Mouse (Mus musculus): ENCODE data around the gene Rxylt1. TPM values are rescaled to one million over a fixed set of nuclear protein-coding genes. Genes with fewer than 3 reads are reported as not detected.

Rxylt1 gene
- total RNA-seq (2021), result 10 to 100 TPM; 46.5 to 51.1 TPM
- long read RNA-seq, full-length matches to known transcripts, result 55 of 87 reads
- long read RNA-seq, partial matches to known transcripts, result 1 of 87 reads
- long read RNA-seq, other reads (novel, unspliced or antisense), result 31 of 87 reads

DNA sequence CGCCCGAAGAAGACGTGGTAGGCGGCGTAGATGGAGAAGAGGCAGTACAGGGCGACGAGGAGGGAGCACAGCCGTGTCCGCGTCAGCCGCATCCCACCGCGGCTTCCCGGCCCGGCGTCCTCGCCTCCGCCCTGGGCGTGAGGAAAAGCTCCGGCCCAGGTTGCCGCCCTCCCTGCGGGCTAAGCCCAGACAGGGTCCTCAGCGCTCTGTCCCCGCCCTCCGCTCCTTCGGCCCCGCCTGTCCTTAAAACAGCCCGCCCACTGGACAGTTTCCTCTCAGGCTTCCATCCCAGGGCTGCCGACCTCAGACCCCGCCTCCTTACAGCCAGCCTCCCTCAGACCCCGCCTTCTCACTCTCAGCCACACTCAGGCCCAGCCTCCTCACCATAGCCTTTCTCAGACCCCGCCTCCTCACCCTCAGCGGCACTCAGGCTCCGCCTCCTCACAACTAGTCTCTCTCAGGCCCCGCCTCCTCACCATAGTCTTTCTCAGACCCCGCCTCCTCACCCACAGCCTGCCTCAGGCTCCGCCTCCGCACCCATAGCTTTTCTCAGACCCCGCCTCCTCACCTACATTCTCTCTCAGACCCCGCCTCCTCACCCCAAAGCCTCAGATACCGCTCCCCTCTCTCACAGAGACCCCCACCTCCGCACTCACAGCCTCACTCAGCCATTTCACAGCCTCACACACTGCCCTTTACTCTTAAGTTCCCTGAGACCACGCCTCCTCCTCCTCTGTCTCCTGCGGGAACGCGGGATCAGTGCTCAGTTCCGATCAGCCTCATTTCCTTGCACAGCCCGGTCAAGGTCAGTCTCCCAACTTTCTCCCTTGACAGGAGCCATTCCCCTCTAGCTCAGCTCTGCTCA lies at the start of gene Rxylt1:
TSS of gene Rxylt1 (minus strand) at position 392 of the 865 bp plus-strand sequence.
- peak; percentile 88 to 92 for DNase-seq (ENCODE audit: low spot score in 2 of 2)

GRCm38 (mm10) chr10:122121290-122121970 lies 24.3 kb upstream of the Rxylt1 start:
- DNase-seq (ENCODE audit: low spot score in 2 of 2), result no peak

- DNase-seq (ENCODE audit: low spot score in 2 of 2), result peak in 1 of 2 experiments; percentile 23
Observed at GRCm38 (mm10) chr10:122120500-122121289, 23.5 kb upstream of the Rxylt1 start.

DNA sequence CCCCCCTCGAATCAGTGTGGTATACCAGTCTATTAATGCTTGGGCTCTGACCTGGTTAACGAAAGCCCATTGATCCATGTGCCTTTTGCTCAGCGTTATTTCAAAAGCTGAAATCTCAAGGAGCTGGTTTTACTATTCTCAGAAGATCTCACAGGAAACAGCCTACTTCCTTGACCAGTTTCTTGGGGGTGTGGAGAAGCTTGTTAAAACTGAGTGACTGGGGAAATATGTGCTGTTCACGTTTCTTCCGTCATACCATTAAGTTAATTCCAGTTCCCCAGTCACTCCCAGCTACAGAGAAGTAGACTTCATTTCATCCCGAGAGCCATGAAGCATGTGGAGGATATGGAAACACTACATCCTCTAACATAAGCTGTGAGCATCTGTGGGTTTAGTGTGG lies 22.3 kb upstream of the Rxylt1 start:
- DNase-seq (ENCODE audit: low spot score in 2 of 2), result no peak

- no peak for DNase-seq (ENCODE audit: low spot score in 2 of 2)
Observed at GRCm38 (mm10) chr10:122116636-122117035, 19.5 kb upstream of the Rxylt1 start.

DNA sequence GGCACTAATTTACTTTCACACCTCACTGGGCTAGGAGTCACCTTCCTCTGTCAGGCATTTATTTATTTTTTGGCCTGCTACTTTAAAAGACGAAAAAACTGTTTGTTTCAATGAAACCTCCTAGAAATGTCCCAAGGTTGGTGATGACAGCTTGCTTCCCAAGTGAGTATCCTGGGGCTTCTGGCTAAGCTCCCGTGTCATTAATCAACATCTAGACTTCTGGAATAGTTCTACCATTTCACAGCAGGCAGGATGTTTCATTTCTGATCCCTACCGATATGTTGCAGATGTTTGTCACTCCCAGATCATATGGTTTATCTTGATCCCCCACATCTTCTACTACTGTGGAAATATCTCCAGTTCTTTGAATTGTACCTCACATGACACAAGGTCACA lies 9.5 kb upstream of the Rxylt1 start:
- no peak for DNase-seq (ENCODE audit: low spot score in 2 of 2)

DNA sequence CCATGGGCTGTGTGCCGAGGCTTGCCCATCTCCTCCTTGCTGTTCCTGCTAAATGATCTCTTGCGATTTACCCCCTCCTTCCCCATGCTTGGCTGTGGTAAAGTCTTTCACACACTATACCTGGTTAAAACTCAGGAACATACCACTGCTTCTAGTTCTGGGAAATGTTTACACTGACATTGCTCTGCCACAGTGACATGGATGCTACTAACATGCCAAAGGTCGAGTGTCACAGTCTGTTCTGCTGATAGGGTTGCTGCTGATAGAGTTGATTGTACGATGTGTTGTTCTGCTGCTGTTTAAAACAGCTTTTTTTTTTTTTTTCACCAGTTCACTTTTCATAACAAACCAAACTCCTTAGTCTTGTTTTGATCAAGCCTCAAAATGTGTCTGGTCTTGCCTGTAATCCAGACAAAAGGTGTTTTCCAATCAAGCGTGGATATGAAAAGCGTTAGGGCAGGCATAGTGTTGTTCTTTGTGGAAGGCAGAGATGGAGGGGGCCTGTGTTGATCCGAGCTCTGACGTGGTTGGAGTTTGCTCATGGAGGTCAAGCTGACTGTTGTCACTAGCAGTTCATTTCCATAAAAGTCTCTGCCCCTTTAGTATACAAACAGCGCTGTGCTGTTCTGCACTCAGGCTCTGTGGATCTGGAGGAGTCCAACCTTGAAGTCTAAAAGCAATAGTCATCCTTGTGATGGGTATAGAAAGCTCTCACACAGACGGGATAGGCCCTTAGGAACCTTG lies 8.9 kb upstream of the Rxylt1 start:
- no peak for DNase-seq (ENCODE audit: low spot score in 2 of 2)

- DNase-seq (ENCODE audit: low spot score in 2 of 2), result peak; percentile 79 to 83
Observed at GRCm38 (mm10) chr10:122105407-122105806, 8.2 kb upstream of the Rxylt1 start.

GRCm38 (mm10) chr10:122102675-122103074 lies 5.5 kb upstream of the Rxylt1 start:
- no peak for DNase-seq (ENCODE audit: low spot score in 2 of 2)

- no peak for DNase-seq (ENCODE audit: low spot score in 2 of 2)
Observed at GRCm38 (mm10) chr10:122096462-122096979, 650 bp downstream of the Rxylt1 start.

- no peak for DNase-seq (ENCODE audit: low spot score in 2 of 2)
Observed at GRCm38 (mm10) chr10:122090472-122090871, 6.7 kb downstream of the Rxylt1 start.

DNA sequence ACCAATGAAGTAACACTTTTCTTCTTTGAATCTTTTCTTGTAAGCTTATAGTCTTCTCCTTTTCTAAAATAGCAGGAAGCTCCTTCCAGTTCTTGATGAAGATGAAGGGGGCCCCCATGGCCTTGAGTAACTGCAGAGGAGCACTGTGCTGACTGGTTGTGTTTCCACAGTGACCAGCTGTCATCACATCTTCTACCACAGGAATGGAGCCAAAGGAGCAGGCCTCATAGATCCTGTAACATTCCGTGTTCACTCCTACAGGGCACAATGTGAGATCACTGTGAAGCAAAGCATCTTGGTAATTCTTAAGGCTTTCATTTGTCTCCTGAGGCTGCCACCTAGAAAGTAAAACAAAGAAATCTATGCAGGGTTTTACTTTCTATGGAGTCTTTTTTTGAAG lies 15.8 kb downstream of the Rxylt1 start:
- DNase-seq (ENCODE audit: low spot score in 2 of 2), result no peak

DNA sequence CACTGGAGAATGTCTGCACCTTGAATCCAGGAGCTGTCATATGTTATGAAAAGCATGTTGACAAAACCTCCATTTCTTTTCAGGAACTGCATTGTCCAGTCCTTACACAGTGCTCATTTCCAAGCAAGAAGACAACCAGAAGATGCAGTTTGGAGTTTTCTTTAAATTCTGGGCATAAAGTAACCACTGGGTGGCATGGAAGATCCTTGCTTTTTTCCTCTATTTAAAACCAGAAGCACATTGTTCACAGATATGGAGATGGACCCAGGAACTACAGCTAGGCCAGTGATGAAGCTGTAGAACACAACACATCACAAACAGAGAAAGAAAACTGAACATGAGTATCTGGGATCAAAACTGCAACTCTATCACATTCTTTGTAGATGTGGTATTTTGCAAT lies 28.0 kb downstream of the Rxylt1 start:
- no peak for DNase-seq (ENCODE audit: low spot score in 2 of 2)

GRCm38 (mm10) chr10:122055826-122056225 lies 41.3 kb downstream of the Rxylt1 start:
- no peak for DNase-seq (ENCODE audit: low spot score in 2 of 2)

DNA sequence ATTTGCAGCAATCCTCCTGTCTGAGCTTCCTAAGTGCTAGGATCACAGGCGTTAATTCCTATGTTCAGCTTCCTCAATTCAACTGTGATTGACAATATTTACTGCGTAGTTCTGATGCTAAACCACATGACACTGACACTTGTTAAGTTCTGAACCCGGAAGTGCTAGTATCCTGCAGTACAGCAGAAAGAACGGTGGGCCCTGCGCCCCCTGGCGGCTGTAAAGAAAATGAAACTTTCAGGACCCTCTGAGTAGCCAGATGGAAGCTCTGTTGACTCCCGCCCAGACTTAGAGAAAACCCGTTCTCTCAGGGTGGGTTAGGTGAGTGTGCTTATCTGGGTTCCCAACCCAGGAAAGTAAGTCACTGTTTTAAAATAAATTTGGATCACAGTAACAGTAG lies 42.6 kb downstream of the Rxylt1 start:
- peak; percentile 50 to 65 for DNase-seq (ENCODE audit: low spot score in 2 of 2)

DNA sequence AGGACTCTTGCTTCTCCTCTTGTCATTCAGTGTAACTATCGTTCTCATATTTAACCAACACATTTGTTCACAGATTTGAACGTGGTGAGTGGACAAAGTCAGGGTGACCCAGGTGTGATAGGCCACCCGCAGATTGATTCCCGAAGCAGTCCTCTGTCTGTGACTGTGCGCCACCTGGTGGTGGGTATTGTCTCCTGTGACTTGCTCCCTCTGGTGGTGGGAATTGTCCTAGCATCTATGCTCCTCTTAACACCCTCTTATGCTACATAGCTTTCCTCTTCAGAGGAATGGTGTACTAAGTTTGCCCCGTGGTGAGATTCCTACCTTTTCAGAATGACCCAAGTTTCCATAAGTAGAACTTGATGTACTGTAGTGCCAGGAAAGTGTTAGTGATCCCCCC lies 45.3 kb downstream of the Rxylt1 start:
- peak; percentile 94 for DNase-seq (ENCODE audit: low spot score in 2 of 2)

- DNase-seq (ENCODE audit: low spot score in 2 of 2), result peak; percentile 93 to 97
Observed at GRCm38 (mm10) chr10:122047727-122048365, 49.3 kb downstream of the Rxylt1 start.

DNA sequence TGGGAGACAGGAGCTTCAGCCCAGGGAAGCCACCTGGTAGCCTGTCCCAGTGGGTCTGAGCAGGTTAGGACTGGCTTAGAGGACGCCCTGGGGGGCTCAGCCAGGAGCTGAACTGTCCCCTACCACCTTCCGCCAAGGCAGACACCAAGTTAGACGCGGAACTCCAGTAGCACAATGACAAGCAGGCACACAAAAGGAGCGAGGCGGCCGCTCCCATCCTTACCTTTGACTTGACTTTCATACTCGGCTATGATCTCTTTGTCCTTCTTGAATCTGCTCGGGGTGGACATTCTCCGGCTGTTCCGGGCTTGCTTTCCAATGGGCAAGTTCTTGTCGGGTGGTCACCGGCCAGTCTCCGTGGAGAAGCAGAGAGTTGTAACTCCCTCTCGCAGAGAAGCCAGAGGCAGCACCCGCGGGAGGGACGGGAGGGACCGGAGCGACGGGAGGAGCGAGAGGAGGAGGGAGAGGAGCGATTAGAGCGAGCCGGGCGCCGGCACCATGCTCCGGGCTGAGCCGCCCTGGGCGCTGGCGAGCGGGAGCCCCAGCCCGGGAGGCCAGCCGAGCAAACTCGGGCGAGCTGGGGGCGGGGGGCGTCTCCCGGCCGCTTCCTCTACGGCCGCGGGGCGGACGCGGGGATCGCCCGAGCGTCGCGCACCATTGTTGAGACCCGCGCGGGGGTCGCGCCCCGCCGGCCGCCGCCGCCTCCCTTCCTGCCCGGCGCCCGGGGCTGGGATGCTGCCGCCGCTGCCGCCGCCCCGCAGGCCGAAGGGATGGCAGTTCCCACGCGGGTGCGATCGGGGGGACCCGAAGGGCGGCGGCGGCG lies 50.1 kb downstream of the Rxylt1 start, which contains the start of gene Srgap1:
TSS of gene Srgap1 (minus strand) at position 412 of the 823 bp plus-strand sequence.
- DNase-seq (ENCODE audit: low spot score in 2 of 2), result peak; percentile 41 to 65

GRCm38 (mm10) chr10:122046511-122046903 lies 50.7 kb downstream of the Rxylt1 start:
- DNase-seq (ENCODE audit: low spot score in 2 of 2), result no peak
